Comparison of ENCODE assay signal across 21 mouse cellular contexts in genomic region chr5:52119192-52119591, GRCm38 (mm10).
A peak's percentile ranks its signal among the peaks of the same experiment; 100 is the strongest.
DNase-seq lines count a peak whose midpoint lies in the region; ATAC-seq and TF ChIP-seq lines count a peak whose summit lies in the region.
"Had no signal": no experiment of that assay in that cellular context is flagged by ENCODE, and none has a peak within 500 bp of the region (broad histone marks: within the 10 kb centered on the region; RNA-seq: fewer than 3 reads in every experiment).

No protein-coding gene starts in this region.

- H3K4me2 ChIP-seq in intestine, postnatal 0 days (replicated peaks; ENCODE audit: low read depth) = no peak overlapping the region
- H3K4me2 ChIP-seq in intestine, embryonic 16.5 days (ENCODE audit: low read depth, low read length) = no peak overlapping the region
- no peak overlapping the region for H3K4me2 ChIP-seq in lung, postnatal 0 days (replicated peaks; ENCODE audit: low read depth, low read length)
- H3K4me2 ChIP-seq: heart, embryonic 13.5 days; hindbrain, embryonic 14.5 days; limb, embryonic 12.5 days; neural tube, embryonic 13.5 days had no signal

- no peak overlapping the region for H3K27ac ChIP-seq in intestine, postnatal 0 days (ENCODE audit: low read depth, low read length)
- H3K27ac ChIP-seq in intestine, embryonic 16.5 days (ENCODE audit: low read length) = no peak overlapping the region
- no peak overlapping the region for H3K27ac ChIP-seq in lung, postnatal 0 days (ENCODE audit: low read length)
- H3K27ac ChIP-seq: forebrain, embryonic 10.5 days; heart, embryonic 13.5 days; hindbrain, embryonic 14.5 days; limb, embryonic 12.5 days; liver, embryonic 14.5 days; neural tube, embryonic 13.5 days had no signal

- H3K27me3 ChIP-seq in intestine, postnatal 0 days (replicated peaks; ENCODE audit: control insufficient read depth, insufficient read depth, low read length) = peaks cover 22% of the 10 kb centered on the region
- peaks cover 12% of the 10 kb centered on the region for H3K27me3 ChIP-seq in intestine, embryonic 16.5 days (replicated peaks; ENCODE audit: control insufficient read depth, insufficient read depth, low read length)
- peaks cover 26% of the 10 kb centered on the region for H3K27me3 ChIP-seq in lung, postnatal 0 days (replicated peaks; ENCODE audit: insufficient read depth, low read length)

- no peak overlapping the region for H3K9ac ChIP-seq in intestine, postnatal 0 days (ENCODE audit: low read depth, low read length)
- no peak overlapping the region for H3K9ac ChIP-seq in intestine, embryonic 16.5 days (ENCODE audit: low read depth, low read length)
- H3K9ac ChIP-seq in lung, postnatal 0 days (replicated peaks; ENCODE audit: low read depth) = no peak overlapping the region
- H3K9ac ChIP-seq: heart, embryonic 13.5 days; hindbrain, embryonic 14.5 days; limb, embryonic 12.5 days; liver, embryonic 14.5 days; neural tube, embryonic 13.5 days had no signal

- H3K4me3 ChIP-seq in intestine, postnatal 0 days (ENCODE audit: low read depth, low read length) = no peak overlapping the region
- no peak overlapping the region for H3K4me3 ChIP-seq in intestine, embryonic 16.5 days (ENCODE audit: low read length)
- no peak overlapping the region for H3K4me3 ChIP-seq in lung, postnatal 0 days (ENCODE audit: low read depth, low read length)
- H3K4me3 ChIP-seq: forebrain, embryonic 10.5 days; heart, embryonic 13.5 days; limb, embryonic 12.5 days; neural tube, embryonic 13.5 days had no signal

- 75% methylated on average over 2 of the region's 2 CpGs for WGBS in intestine, postnatal 0 days
- WGBS in intestine, embryonic 16.5 days = 61% methylated on average over 2 of the region's 2 CpGs
- 55% methylated on average over 2 of the region's 2 CpGs for WGBS in lung, postnatal 0 days

- ATAC-seq in intestine, postnatal 0 days = no peak
- ATAC-seq in intestine, embryonic 16.5 days = no peak
- peak; percentile 22 for ATAC-seq in lung, postnatal 0 days

- peak; percentile 58 for DNase-seq in lung, postnatal 0 days (ENCODE audit: low spot score)
- DNase-seq in lung, postnatal 14 days = no peak
- peak; percentile 16 for DNase-seq in induced T-regulatory cell, adult 2 months (ENCODE audit: low read depth)
- DNase-seq in yolk sac, embryonic 10.5 days (ENCODE audit: low spot score) = no peak
- DNase-seq in kidney, postnatal 25 days = no peak
- DNase-seq: adrenal gland, adult 8-10 months; cerebellum, adult 9-11 months; embryo, embryonic 11 days; gastrocnemius, postnatal 10 days; heart, adult 18-20 months; kidney, adult 11 months; right cerebral cortex, adult 18-20 months; thymus, postnatal 25 days had no signal

- peaks cover 5% of the 10 kb centered on the region for H3K4me1 ChIP-seq in intestine, postnatal 0 days (replicated peaks; ENCODE audit: control insufficient read depth, insufficient read depth, low read length)
- H3K4me1 ChIP-seq in intestine, embryonic 16.5 days (ENCODE audit: control insufficient read depth, insufficient read depth, low read length) = peaks cover 13% of the 10 kb centered on the region
- peaks cover 10% of the 10 kb centered on the region; the same call in 1 of the 2 replicates for H3K4me1 ChIP-seq in lung, postnatal 0 days (ENCODE audit: insufficient read depth, low read depth, low read length)

- H3K9me3 ChIP-seq in intestine, postnatal 0 days (ENCODE audit: control insufficient read depth) = no peaks in the 10 kb centered on the region
- H3K9me3 ChIP-seq in intestine, embryonic 16.5 days (ENCODE audit: control insufficient read depth, low read length) = no peaks in the 10 kb centered on the region
- no peaks in the 10 kb centered on the region for H3K9me3 ChIP-seq in lung, postnatal 0 days (ENCODE audit: low read length)
- H3K9me3 ChIP-seq: forebrain, embryonic 10.5 days; heart, embryonic 13.5 days; limb, embryonic 12.5 days; neural tube, embryonic 13.5 days had no signal

- TF ChIP-seq CTCF in intestine, postnatal 0 days (IDR thresholded peaks at IDR 0.05; ENCODE audit: low read depth) = peak; percentile 50
- TF ChIP-seq CTCF in lung, postnatal 0 days (IDR thresholded peaks at IDR 0.05) = peak; percentile 51

- H3K36me3 ChIP-seq in intestine, postnatal 0 days (ENCODE audit: control insufficient read depth, insufficient read depth) = no peaks in the 10 kb centered on the region
- no peaks in the 10 kb centered on the region for H3K36me3 ChIP-seq in intestine, embryonic 16.5 days (ENCODE audit: control insufficient read depth, insufficient read depth, low read length)
- no peaks in the 10 kb centered on the region for H3K36me3 ChIP-seq in lung, postnatal 0 days (ENCODE audit: insufficient read depth, low read length)
- H3K36me3 ChIP-seq: forebrain, embryonic 10.5 days; heart, embryonic 13.5 days; limb, embryonic 12.5 days; neural tube, embryonic 13.5 days had no signal

- no peak for TF ChIP-seq EP300 in lung, postnatal 0 days (IDR thresholded peaks at IDR 0.05)

Comparison
In these comparisons a context has a peak if more than half of its experiments do, and no peak if none do; other contexts are left out.
1. DNase-seq: peak in lung, postnatal 0 days (single experiment) and induced T-regulatory cell, adult 2 months (single experiment); none in lung, postnatal 14 days (single experiment), yolk sac, embryonic 10.5 days (single experiment) and kidney, postnatal 25 days (0 of 2).